Mouse (Mus musculus): ENCODE measurements around the gene Psmb7. TPM values are rescaled to one million over a fixed set of nuclear protein-coding genes. Genes with fewer than 3 reads are reported as not detected.

The Psmb7 gene
- polyA plus RNA-seq (2015; fragmentation: Nextera tagmentation; extraction: Ambion mirVana) = 173 and 176 TPM in 2 replicates

DNA sequence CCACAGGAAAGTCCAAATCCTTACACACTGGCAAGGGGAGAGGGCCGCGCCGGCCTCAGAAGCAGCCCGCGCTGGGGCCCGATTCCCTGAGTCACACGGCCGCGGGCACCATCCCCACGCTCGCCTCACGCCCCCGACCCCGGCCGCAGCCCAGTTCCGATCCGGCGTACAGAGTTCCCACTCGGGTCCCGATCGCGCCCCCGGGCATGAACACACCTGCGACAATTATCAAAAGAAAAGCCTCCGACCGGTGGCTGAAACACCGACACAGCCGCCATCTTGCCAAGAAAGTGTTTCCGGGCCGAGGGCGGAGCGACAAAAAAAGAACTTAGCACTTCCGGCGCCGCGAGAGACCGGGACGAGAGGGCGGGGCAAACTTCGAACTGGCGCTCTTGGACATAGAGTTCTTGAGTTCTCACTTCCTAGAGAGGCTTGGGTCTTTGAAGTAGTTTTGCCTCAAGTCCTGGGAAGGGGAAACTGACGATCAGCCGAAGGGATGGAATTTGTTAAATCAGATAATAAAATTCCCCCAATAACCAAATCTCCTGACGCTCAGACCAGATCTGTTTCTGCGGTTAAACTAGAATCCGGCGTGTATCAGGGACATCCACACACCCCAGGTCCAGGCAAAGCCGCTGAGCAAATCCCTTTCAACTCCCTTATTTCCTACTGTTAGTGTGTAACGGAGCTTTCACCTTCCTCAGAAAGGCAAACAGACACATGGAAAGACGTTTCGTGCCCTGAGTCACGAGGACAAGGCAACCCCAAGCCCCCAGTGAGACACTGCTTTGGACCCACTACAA is at the start of gene Psmb7:
Gene Psmb7 (minus strand): TSS at position 463 of the 803 bp plus-strand sequence.

Small RNAs within 50 kb of the gene (microRNA-seq; reads per million reads assigned to microRNA genes)
- gene Gm27634 = not detected

Other genes starting within 250 kb of the Psmb7 start
- 40.7 and 50.0 TPM in 2 replicates for gene Nek6, start 132.4 kb downstream of the Psmb7 start, polyA plus RNA-seq (2015; fragmentation: Nextera tagmentation; extraction: Ambion mirVana)
- gene Nr5a1, start 70.5 kb upstream of the Psmb7 start, polyA plus RNA-seq (2015; fragmentation: Nextera tagmentation; extraction: Ambion mirVana) = 0.24 and 0.35 TPM in 2 replicates

Measured in urinary bladder, postnatal 0 days (tissue).